Mouse (Mus musculus): ENCODE results near the gene Ppef1.

Ppef1 gene

DNA sequence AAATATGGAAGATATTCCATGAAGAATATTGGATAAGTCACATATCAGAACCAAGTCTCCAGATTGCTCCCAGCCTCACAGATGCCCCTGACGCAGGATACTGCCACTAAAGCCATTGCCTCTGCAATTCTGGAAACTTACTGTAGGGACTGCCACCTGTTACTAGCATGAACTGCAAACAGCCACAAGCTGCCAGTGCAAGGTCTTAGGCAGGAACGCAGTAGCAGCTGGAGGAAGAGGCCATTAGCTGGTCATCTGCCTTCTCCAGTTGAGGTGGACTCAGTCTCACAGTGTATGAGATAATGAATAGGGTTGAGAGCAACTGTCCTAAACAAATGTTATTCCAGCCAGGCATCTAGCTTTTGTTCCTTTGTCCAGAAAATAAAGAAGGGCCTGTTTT is 137.5 kb downstream of the Ppef1 start:
- no peak for DNase-seq (ENCODE audit: low spot score)

DNA sequence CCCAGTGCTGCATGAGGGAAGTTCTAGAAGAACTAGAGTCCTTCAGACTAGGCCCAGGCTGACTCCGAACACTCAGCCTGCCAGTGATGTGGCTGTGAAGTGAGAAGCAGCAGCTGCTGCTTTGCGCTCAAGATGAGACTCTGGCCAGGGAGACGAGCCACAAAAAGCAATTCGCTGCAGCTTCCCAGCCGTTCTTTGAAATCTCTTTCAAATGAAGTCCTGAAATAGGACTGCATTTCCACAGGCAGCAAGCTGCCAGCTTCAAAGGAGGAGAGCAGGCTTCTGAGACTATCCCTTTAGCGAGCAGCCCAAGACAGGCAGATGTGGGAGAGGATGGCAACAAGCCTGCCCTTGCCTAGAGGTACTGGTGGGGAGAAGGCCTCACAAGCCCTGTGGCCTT is 142.6 kb downstream of the Ppef1 start:
- no peak for DNase-seq (ENCODE audit: low spot score)

DNA sequence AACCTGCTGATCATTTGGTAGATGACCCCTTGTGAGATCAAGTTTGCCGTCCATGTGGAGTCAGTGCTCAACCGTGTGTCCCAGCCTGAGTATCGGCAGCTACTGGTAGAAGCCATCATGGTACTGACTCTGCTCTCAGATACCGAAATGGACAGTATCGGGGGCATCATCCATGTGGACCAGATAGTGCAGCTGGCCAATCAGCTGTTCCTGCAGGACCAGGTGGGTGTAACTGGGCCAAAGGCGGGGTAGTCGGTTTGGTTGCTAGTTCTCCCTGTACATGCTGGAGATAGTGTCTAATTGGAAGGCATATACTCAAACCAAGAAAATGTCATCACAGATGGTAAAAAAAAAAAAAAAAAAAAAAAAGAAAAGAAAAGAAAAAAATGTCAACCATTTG is 145.4 kb downstream of the Ppef1 start:
- DNase-seq (ENCODE audit: low spot score) = no peak

- DNase-seq (ENCODE audit: low spot score) = no peak
These were observed 147.0 kb downstream of the Ppef1 start for GRCm38 (mm10) chrX:160588523-160588922.

- no peak for DNase-seq (ENCODE audit: low spot score)
These were observed 150.5 kb downstream of the Ppef1 start for GRCm38 (mm10) chrX:160585110-160585509.

DNA sequence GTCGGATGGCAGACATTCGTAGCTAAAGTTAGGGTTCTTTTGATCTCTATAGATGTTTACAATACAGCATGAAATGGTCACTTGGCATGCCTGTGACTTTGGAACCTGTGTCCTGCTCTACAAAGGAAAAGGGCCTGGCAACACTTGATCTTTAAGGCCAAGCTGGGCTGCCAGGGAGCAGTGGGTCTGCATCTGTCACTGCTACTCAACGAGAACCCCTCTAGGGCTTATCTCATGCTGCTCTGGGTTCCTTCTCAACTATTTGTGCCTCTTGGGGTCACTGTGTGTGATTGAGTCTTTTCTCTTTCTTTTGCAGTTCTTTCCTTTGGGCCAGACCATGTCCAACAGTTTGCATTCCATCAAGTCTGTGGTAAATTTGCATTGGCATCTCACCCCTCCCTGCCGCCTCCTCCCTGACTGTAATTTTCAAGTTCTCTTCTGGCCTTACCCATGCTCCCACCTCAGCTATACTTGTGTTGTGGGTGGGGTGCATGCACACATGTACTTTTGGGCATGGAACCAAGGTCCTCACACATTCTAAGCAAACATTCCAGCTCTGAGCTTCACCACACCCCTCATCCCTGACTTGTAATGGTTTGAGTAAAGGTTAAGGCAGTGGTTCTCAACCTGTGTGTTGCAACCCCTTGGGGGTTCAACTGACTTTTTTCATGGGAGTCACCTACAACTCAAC is 151.3 kb downstream of the Ppef1 start:
- DNase-seq (ENCODE audit: low spot score) = no peak

DNA sequence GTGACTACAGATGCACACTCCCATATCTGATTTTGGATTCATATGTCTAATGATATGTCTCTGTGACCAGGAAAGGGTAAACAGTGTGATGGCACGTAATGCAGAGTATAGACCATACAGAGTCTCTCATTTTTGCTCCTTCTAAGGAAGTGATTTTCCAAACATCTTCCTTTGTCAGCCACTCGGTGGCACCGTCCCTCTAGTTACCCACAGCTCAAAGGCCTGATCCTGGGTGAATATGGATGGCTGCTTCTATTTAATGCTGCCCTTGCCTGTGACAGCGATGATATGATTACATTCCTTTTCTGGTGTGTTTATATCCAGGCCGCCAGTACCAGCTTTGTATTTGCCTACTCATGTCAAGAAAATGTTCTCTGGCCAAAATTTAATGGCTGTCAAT is 152.0 kb downstream of the Ppef1 start:
- DNase-seq (ENCODE audit: low spot score) = peak; percentile 47
